10 mouse cellular contexts compared by ENCODE assay signal in genomic region chr11:17663893-17664292, GRCm38 (mm10).
DNase-seq lines count a peak whose midpoint lies in the region; ATAC-seq lines count a peak whose summit lies in the region.
"Had no signal": no experiment of that assay in that cellular context is flagged by ENCODE, and none has a peak within 500 bp of the region (broad histone marks: within the 10 kb centered on the region; RNA-seq: fewer than 3 reads in every experiment).

No protein-coding gene starts in this region.

- no peaks in the 10 kb centered on the region for H3K4me1 ChIP-seq in neural tube, embryonic 13.5 days (replicated peaks)
- H3K4me1 ChIP-seq in heart, embryonic 15.5 days (replicated peaks) = peaks cover 13% of the 10 kb centered on the region
- H3K4me1 ChIP-seq: embryonic facial prominence, embryonic 12.5 days had no signal

- H3K27ac ChIP-seq in neural tube, embryonic 13.5 days (replicated peaks) = 0 out of 2 replicates have a peak overlapping the region, but pooled peaks have one; percentile 11
- H3K27ac ChIP-seq in heart, embryonic 15.5 days = peak overlapping the region; percentile 67
- H3K27ac ChIP-seq: embryonic facial prominence, embryonic 12.5 days had no signal

- no peaks in the 10 kb centered on the region for H3K36me3 ChIP-seq in neural tube, embryonic 13.5 days
- H3K36me3 ChIP-seq in heart, embryonic 15.5 days = no peaks in the 10 kb centered on the region
- H3K36me3 ChIP-seq: embryonic facial prominence, embryonic 12.5 days had no signal

- no peaks in the 10 kb centered on the region for H3K9me3 ChIP-seq in neural tube, embryonic 13.5 days
- no peaks in the 10 kb centered on the region for H3K9me3 ChIP-seq in heart, embryonic 15.5 days (replicated peaks)
- H3K9me3 ChIP-seq: embryonic facial prominence, embryonic 12.5 days had no signal

- peak; percentile 63 for DNase-seq in adrenal gland, postnatal 10 days
- no peak for DNase-seq in adrenal gland, adult 2 months
- no peak for DNase-seq in neural tube, embryonic 10.5 days (ENCODE audit: extremely low spot score, low spot score)
- DNase-seq in urinary bladder, postnatal 14 days (ENCODE audit: low spot score) = peak; percentile 52
- no peak for DNase-seq in c-Kit-positive CD71-positive TER-119-positive erythroid progenitor cells, embryonic 14.5 days (ENCODE audit: low spot score)
- no peak for DNase-seq in T-cell, adult 2 months (ENCODE audit: low spot score)
- DNase-seq: kidney, postnatal 36 days had no signal

- no peak overlapping the region for H3K4me3 ChIP-seq in neural tube, embryonic 13.5 days
- H3K4me3 ChIP-seq in heart, embryonic 15.5 days = no peak overlapping the region
- H3K4me3 ChIP-seq: embryonic facial prominence, embryonic 12.5 days had no signal

- H3K4me2 ChIP-seq in neural tube, embryonic 13.5 days = no peak overlapping the region
- peak overlapping the region; percentile 19; the same call in 1 of the 2 replicates for H3K4me2 ChIP-seq in heart, embryonic 15.5 days
- H3K4me2 ChIP-seq: embryonic facial prominence, embryonic 12.5 days had no signal

- 69% methylated on average over 5 of the region's 5 CpGs for WGBS in neural tube, embryonic 13.5 days
- WGBS in heart, embryonic 15.5 days = 36% methylated on average over 5 of the region's 5 CpGs

- no peaks in the 10 kb centered on the region for H3K27me3 ChIP-seq in neural tube, embryonic 13.5 days
- no peaks in the 10 kb centered on the region for H3K27me3 ChIP-seq in heart, embryonic 15.5 days
- H3K27me3 ChIP-seq: embryonic facial prominence, embryonic 12.5 days had no signal

- ATAC-seq in neural tube, embryonic 13.5 days (ENCODE audit: low read depth) = no peak
- ATAC-seq in heart, embryonic 15.5 days (replicated peaks; ENCODE audit: insufficient number of reproducible peaks, insufficient read depth, low FRiP score, low read depth) = 0 out of 2 replicates have a peak, but pooled peaks have one; percentile 39

- H3K9ac ChIP-seq in neural tube, embryonic 13.5 days = no peak overlapping the region
- no peak overlapping the region for H3K9ac ChIP-seq in heart, embryonic 15.5 days
- H3K9ac ChIP-seq: embryonic facial prominence, embryonic 12.5 days had no signal

Comparison
In these comparisons a context has a peak if more than half of its experiments do, and no peak if none do; other contexts are left out.
1. DNase-seq: peak in adrenal gland, postnatal 10 days (single experiment) and urinary bladder, postnatal 14 days (single experiment); none in adrenal gland, adult 2 months (single experiment), neural tube, embryonic 10.5 days (single experiment), c-Kit-positive CD71-positive TER-119-positive erythroid progenitor cells, embryonic 14.5 days (single experiment) and T-cell, adult 2 months (single experiment).